Mouse (Mus musculus): ENCODE data around the gene Svs6. TPM values are rescaled to one million over a fixed set of nuclear protein-coding genes. Genes with fewer than 3 reads are reported as not detected.

Svs6 gene
- polyA plus RNA-seq, 1 experiment from 2014 or later, result not detected

- H3K4me3 ChIP-seq, result no peak overlapping the region
- H3K27ac ChIP-seq, result no peak overlapping the region
- no peaks in the 10 kb centered on the region for H3K4me1 ChIP-seq
- H3K36me3 ChIP-seq (ENCODE audit: poor library complexity, severe bottlenecking), result no peaks in the 10 kb centered on the region
- 78% methylated on average over 3 of the region's 3 CpGs for WGBS
- ATAC-seq, result no peak
- no peaks in the 10 kb centered on the region for H3K9me3 ChIP-seq (replicated peaks)
- H3K4me2 ChIP-seq, result no peak overlapping the region
- H3K27me3 ChIP-seq, result 0 out of 2 replicates have a peak, but pooled peaks cover 2% of the 10 kb centered on the region
- no peak overlapping the region for H3K9ac ChIP-seq
Measured at GRCm38 (mm10) chr2:164358373-164358772, 41.8 kb downstream of the Svs6 start.

DNA sequence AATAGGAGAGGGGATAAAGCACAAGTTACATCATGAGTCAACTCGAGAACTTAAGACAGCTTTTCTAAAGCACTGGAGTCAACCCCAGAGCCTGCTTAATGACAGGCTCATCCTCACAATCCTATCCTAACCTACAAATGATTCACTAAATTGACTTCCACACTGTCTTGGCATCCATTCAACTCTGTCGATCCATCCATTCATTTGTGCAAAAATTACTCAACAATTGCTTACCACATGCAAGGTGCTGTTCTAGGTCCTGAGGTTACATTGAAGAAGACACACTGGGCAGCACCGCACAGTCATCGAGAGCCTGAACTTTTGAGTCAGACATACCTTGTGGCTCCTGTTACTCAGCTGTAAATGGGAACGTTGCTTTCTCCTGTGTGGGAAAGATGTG is 42.5 kb downstream of the Svs6 start:
- Histone ChIP-seq H3K27me3 (0 out of 2 replicates have a peak, but pooled peaks cover 2% of the 10 kb centered on the region), H3K36me3 (ENCODE audit: poor library complexity, severe bottlenecking) (no peaks in the 10 kb centered on the region), H3K27ac (no peak overlapping the region), H3K9me3 (replicated peaks) (no peaks in the 10 kb centered on the region), H3K9ac (no peak overlapping the region), H3K4me2 (no peak overlapping the region), H3K4me3 (no peak overlapping the region), H3K4me1 (no peaks in the 10 kb centered on the region)
- WGBS, result 85% methylated on average over 5 of the region's 5 CpGs
- ATAC-seq, result no peak

GRCm38 (mm10) chr2:164359668-164360067 is 43.1 kb downstream of the Svs6 start:
- Histone ChIP-seq H3K36me3 (ENCODE audit: poor library complexity, severe bottlenecking) (no peaks in the 10 kb centered on the region), H3K27me3 (0 out of 2 replicates have a peak, but pooled peaks cover 2% of the 10 kb centered on the region), H3K4me2 (no peak overlapping the region), H3K4me1 (no peaks in the 10 kb centered on the region), H3K4me3 (no peak overlapping the region), H3K9me3 (replicated peaks) (no peaks in the 10 kb centered on the region), H3K9ac (no peak overlapping the region), H3K27ac (no peak overlapping the region)
- 84% methylated on average over 5 of the region's 5 CpGs for whole genome bisulfite sequencing
- ATAC-seq, result no peak

GRCm38 (mm10) chr2:164360974-164361657 is 44.6 kb downstream of the Svs6 start:
- H3K4me2 ChIP-seq, result no peak overlapping the region
- no peak overlapping the region for H3K9ac ChIP-seq
- H3K9me3 ChIP-seq (replicated peaks), result no peaks in the 10 kb centered on the region
- no peaks in the 10 kb centered on the region for H3K36me3 ChIP-seq (ENCODE audit: poor library complexity, severe bottlenecking)
- no peak overlapping the region for H3K4me3 ChIP-seq
- WGBS, result 36% methylated on average over 13 of the region's 13 CpGs
- H3K4me1 ChIP-seq, result no peaks in the 10 kb centered on the region
- 0 out of 2 replicates have a peak, but pooled peaks cover 2% of the 10 kb centered on the region for H3K27me3 ChIP-seq
- no peak overlapping the region for H3K27ac ChIP-seq
- ATAC-seq, result no peak

DNA sequence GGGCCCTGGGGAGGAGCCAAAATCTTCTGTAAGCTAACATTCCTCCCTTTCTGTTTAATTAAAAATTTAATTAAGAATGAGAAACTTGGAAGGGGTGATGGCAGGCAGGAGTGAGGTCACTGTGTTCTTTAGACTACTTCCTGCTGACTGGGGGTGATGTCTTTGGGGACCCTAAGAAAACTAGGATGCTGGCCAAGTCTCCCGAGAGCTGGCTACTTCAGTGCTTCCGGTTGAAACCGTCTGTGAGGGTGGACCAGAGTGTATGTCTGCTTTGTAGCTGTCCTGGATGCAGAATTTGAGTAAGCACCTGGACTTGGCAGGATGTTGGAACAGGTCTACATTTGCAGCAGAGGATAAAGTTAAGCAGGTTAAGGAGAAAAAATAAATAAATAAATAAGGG is 50.4 kb downstream of the Svs6 start:
- WGBS, result 41% methylated on average over 3 of the region's 3 CpGs
- Histone ChIP-seq H3K36me3 (ENCODE audit: poor library complexity, severe bottlenecking) (no peaks in the 10 kb centered on the region), H3K4me2 (no peak overlapping the region), H3K9me3 (replicated peaks) (no peaks in the 10 kb centered on the region), H3K27ac (no peak overlapping the region), H3K4me3 (no peak overlapping the region), H3K9ac (no peak overlapping the region), H3K4me1 (no peaks in the 10 kb centered on the region), H3K27me3 (0 out of 2 replicates have a peak, but pooled peaks cover 2% of the 10 kb centered on the region)
- ATAC-seq, result no peak

Small RNA genes lying within 50 kb of the gene (microRNA-seq; reads per million reads assigned to microRNA genes)
- gene Mir7678, result not detected

Other genes starting within 250 kb of the Svs6 start
- gene Stk4, start 246.4 kb upstream of the Svs6 start, polyA plus RNA-seq (2015; fragmentation: Nextera tagmentation; extraction: Ambion mirVana), result 25.6 and 30.8 TPM in 2 replicates
- gene Tomm34, start 245.6 kb upstream of the Svs6 start, polyA plus RNA-seq (2015; fragmentation: Nextera tagmentation; extraction: Ambion mirVana), result 47.8 and 54.1 TPM in 2 replicates
- gene Kcns1, start 145.6 kb upstream of the Svs6 start, polyA plus RNA-seq (2015; fragmentation: Nextera tagmentation; extraction: Ambion mirVana), result 0.14 TPM in 1 of 2 replicates, not detected in the other
- not detected in 2 replicates for gene Wfdc5, start 134.0 kb upstream of the Svs6 start, polyA plus RNA-seq (2015; fragmentation: Nextera tagmentation; extraction: Ambion mirVana)
- not detected in 2 replicates for gene Wfdc12, start 126.1 kb upstream of the Svs6 start, polyA plus RNA-seq (2015; fragmentation: Nextera tagmentation; extraction: Ambion mirVana)
- not detected in 2 replicates for gene Wfdc15a, start 116.6 kb upstream of the Svs6 start, polyA plus RNA-seq (2015; fragmentation: Nextera tagmentation; extraction: Ambion mirVana)
- not detected in 2 replicates for gene Wfdc15b, start 95.1 kb upstream of the Svs6 start, polyA plus RNA-seq (2015; fragmentation: Nextera tagmentation; extraction: Ambion mirVana)
- not detected in 2 replicates for gene Svs2, start 78.3 kb upstream of the Svs6 start, polyA plus RNA-seq (2015; fragmentation: Nextera tagmentation; extraction: Ambion mirVana)
- gene Svs3b, start 60.1 kb upstream of the Svs6 start, polyA plus RNA-seq (2015; fragmentation: Nextera tagmentation; extraction: Ambion mirVana), result not detected in 2 replicates
- gene Svs4, start 38.3 kb upstream of the Svs6 start, polyA plus RNA-seq (2015; fragmentation: Nextera tagmentation; extraction: Ambion mirVana), result not detected in 2 replicates
- gene Svs3a, start 27.5 kb upstream of the Svs6 start, polyA plus RNA-seq (2015; fragmentation: Nextera tagmentation; extraction: Ambion mirVana), result not detected in 2 replicates
- gene Svs5, start 16.0 kb downstream of the Svs6 start, polyA plus RNA-seq (2015; fragmentation: Nextera tagmentation; extraction: Ambion mirVana), result not detected in 2 replicates
- not detected in 2 replicates for gene Slpi, start 72.3 kb downstream of the Svs6 start, polyA plus RNA-seq (2015; fragmentation: Nextera tagmentation; extraction: Ambion mirVana)
- gene Rbpjl, start 86.4 kb downstream of the Svs6 start, polyA plus RNA-seq (2015; fragmentation: Nextera tagmentation; extraction: Ambion mirVana), result not detected in 2 replicates
- 0.15 and 0.45 TPM in 2 replicates for gene Matn4, start 88.4 kb downstream of the Svs6 start, polyA plus RNA-seq (2015; fragmentation: Nextera tagmentation; extraction: Ambion mirVana)
- 7.9 and 8.6 TPM in 2 replicates for gene Sdc4, start 127.1 kb downstream of the Svs6 start, polyA plus RNA-seq (2015; fragmentation: Nextera tagmentation; extraction: Ambion mirVana)
- 71.8 and 72.4 TPM in 2 replicates for gene Sys1, start 140.2 kb downstream of the Svs6 start, polyA plus RNA-seq (2015; fragmentation: Nextera tagmentation; extraction: Ambion mirVana)
- 3.6 and 3.7 TPM in 2 replicates for gene Gm20458, start 144.2 kb downstream of the Svs6 start, polyA plus RNA-seq (2015; fragmentation: Nextera tagmentation; extraction: Ambion mirVana)
- not detected in 2 replicates for gene Trp53tg5, start 157.0 kb downstream of the Svs6 start, polyA plus RNA-seq (2015; fragmentation: Nextera tagmentation; extraction: Ambion mirVana)
- 6.3 and 7.3 TPM in 2 replicates for gene Dbndd2, start 169.4 kb downstream of the Svs6 start, polyA plus RNA-seq (2015; fragmentation: Nextera tagmentation; extraction: Ambion mirVana)
- gene Pigt, start 180.8 kb downstream of the Svs6 start, polyA plus RNA-seq (2015; fragmentation: Nextera tagmentation; extraction: Ambion mirVana), result 47.2 and 52.2 TPM in 2 replicates
- 15.4 and 21.2 TPM in 2 replicates for gene Wfdc2, start 245.7 kb downstream of the Svs6 start, polyA plus RNA-seq (2015; fragmentation: Nextera tagmentation; extraction: Ambion mirVana)